Mouse (Mus musculus): ENCODE data around the gene Golm1.

GRCm38 (mm10) chr13:59719475-59719874 is 43.9 kb upstream of the Golm1 start:
- TF ChIP-seq CTCF (IDR thresholded peaks at IDR 0.05; ENCODE audit: low read depth) (no peak), EP300 (IDR thresholded peaks at IDR 0.05; ENCODE audit: low read depth) (peak; percentile 13; the same call in 1 of the 2 replicates)

Measured in liver, embryonic 14.5 days (tissue).